Mouse (Mus musculus) induced T-regulatory cell, adult 2 months (primary cell): ENCODE data around the gene Hlcs.
A peak's percentile ranks its signal among the peaks of the same experiment; 100 is the strongest.

Experiments used
- DNase-seq: peaks from one replicate; pipeline ENCODE4 v3.0.0-alpha.2; 2012; ENCODE audit warnings: low read depth

The Hlcs gene

DNA sequence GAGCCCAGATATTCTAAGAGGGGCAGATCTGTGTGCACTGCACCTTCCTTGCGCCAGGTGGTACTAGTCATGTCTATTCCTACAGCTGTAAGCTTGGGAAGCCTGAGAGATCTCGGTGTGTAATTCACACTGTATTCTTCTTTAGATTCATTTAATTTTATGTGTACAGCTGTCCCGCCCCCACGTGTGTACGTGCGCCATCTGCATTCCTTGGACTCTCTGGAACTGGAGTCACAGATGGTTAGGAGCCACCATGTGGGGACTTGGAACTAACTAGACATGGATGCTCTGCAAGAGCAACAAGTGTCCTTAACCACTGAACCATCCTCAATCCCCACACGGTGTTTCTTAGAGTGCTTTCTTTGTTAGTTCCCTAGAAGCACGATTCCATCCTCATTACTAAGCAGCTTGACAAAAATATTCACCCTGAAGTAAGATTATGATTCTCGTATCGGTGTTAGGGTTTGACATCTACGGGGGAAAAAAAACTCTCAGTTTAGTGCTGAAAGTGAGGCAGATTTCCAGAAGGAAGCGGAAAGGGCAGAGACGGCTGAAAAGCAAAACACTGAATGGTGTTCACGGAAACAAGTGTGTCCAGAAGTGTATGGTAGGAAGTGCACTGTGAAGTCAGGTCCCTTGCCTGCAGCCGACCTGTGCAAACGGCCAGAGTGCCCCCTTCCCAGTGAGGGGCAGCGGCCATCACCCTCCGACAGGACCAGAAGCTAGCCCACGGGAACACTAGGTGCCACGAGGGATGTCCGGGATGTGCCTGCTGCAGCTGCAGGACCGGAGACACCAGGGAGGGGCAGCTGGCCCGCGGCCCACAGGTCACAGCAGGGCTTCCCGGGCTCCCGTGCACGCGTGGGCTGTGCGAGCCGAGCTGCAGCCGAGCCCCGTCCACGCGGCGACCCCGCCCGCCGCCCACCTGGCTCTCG is 24.0 kb downstream of the Hlcs start:
- DNase-seq = peak; percentile 50

DNA sequence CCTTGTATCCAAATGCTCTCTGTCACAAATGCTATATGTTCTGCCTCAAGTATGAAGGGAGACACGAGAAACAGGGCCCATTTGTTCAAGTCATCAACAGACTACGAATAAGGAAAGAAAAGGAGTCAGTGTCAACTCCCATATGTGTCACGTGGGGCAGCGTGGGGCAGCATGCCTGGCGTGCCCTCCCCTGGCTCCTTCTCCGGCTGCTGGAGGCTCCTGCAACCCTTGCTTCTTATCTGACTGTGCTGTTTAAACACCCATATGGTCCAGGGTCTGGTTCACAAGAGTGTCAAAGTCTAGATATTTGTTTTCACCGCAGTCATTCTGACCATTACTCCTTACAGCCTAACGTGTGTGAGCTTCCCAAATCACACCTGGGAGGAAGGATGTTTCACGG is 25.5 kb downstream of the Hlcs start:
- no peak for DNase-seq

DNA sequence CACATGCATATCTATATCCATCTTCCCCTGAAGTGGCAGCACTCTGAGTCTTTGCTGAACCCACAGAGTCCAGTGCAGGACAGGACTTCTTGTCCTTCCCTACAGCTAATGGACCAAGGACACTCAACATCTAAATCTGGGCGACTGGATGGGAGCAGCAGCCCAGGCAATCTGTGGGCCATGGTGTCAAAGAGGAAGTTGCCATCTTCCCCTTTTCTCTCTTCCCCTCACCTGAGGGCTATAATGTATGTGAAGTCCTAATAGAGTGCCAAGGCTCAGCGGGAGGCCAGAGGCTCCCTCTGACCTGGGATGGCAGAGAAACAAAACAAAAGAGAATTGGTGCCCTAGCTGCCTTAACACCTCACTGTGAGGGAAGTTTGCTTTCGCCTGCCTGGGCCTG is 29.4 kb downstream of the Hlcs start:
- DNase-seq = no peak

DNA sequence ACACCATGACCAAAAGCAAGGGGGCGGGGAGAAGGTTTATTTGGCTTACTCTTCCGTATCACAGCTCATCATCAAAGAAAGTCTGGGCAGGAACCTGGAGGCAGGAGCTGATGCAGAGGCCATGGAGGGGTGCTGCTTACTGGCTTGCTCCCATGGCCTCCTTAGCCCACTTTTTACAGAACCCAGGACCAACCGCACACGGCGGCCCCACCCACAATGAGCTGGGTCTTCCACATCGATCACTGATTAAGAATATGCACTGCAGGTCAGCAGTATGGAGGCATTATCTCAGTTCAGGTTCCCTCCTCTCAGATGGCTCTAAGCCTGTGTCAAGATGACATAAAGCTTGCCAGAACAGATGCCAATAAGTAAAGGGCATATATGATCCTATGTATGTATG is 42.5 kb downstream of the Hlcs start:
- no peak for DNase-seq

DNA sequence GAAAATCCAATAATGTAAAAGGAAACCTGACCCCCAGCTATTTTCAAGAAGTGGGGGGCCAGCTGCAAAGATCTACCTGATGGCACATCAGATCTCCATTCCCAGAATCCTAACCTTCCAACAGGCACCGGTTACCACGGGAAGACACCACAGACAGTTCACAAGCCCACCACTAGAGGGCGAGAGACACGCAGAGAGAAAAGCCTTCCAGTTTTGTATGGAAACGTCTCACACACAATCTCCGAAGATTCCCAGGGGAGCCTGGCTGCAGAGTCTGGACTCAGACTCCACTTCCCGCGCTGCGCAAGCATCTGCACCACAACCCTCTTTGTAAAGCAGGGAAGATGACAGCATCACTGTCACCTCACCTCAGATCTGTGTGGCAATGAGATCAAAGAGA is 43.7 kb downstream of the Hlcs start:
- peak; percentile 84 for DNase-seq

DNA sequence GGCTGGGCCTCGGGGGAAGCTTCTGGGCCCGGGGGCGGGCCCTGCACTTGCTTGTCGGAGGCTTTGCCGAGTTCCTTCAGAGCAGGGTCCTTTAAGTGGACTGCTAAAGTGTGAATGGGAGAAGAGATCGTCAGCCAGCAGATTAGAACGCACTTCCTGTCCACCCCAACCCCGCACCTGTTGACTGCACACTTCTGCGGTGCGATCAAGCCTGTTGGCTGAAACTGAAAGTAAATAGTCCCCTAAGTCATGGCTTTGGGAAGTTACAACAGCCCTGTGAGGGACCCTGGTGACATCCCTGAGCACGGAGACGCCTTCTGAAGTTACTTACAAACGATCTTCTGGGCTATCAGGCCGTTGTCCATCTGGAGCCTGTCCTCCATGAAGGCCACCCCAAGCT is 45.2 kb downstream of the Hlcs start:
- no peak for DNase-seq

DNA sequence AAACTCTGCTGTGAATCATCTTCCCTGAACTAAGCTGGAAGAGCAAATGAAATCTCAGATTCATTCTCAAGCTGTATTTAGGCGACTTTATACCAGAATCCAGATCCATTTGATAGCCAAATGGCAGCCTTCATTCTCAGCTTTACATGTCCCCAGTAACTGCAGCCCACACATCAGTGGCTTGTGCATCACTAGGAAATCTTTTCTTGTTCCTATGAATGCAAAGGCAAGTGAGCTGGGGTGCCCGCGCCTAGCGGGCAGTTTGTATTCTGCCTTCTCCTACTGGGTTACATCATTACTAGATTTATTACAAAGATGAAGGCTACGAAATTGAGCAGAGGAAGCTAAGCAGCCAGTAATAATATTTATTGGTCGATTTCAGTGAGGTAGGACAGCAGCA is 48.8 kb downstream of the Hlcs start:
- DNase-seq = no peak

DNA sequence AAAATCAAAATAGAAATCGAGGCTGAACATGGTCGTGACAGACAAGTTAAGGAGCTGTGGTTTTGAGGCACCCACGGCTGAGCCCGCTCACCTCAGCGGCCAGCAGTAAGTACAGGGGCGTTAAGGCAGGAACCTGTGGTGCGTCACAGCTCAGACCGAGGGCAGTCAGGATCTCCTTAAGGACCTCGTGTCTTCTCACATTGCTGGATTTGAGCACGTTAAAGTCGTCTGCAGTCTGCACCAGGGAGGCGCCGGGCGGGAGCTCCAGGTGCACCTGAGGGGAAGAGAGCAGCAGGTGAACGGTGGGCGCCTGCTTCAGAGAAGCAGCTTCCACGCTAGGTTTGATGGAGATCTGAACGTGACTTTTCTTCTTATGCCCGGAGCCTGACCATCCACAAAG is 50.9 kb downstream of the Hlcs start:
- no peak for DNase-seq

DNA sequence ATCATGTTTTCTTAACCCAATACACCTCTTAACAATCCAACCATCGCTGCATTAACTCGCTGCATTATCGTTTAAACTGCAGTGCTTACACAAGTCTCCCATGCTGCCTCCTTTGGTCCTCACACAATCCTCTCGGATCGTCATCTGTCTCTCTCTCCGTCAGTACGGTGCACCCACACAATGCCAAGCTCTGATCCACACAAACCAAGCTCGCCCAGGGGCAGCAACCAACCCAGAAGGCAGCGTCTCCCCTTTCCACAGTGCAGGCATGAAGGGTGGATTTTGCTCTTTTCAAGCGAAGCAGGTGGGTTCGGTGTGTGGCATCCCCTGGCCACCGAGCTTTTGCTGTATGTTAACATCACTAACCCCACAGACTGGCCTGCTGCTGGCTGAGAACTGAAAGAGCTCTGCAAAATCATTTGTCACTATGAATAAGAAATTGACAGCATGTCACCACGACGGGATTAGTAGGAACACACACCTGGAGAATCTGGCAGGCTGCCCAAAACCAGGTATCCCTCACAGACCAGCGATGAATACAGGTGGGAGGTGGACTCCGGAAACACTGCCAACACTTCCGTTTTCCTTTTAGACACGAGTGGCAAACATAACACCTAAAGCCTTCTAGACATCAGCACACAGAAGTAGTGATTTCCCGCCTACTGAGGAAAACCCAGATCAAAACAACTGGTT is 52.3 kb downstream of the Hlcs start:
- no peak for DNase-seq

DNA sequence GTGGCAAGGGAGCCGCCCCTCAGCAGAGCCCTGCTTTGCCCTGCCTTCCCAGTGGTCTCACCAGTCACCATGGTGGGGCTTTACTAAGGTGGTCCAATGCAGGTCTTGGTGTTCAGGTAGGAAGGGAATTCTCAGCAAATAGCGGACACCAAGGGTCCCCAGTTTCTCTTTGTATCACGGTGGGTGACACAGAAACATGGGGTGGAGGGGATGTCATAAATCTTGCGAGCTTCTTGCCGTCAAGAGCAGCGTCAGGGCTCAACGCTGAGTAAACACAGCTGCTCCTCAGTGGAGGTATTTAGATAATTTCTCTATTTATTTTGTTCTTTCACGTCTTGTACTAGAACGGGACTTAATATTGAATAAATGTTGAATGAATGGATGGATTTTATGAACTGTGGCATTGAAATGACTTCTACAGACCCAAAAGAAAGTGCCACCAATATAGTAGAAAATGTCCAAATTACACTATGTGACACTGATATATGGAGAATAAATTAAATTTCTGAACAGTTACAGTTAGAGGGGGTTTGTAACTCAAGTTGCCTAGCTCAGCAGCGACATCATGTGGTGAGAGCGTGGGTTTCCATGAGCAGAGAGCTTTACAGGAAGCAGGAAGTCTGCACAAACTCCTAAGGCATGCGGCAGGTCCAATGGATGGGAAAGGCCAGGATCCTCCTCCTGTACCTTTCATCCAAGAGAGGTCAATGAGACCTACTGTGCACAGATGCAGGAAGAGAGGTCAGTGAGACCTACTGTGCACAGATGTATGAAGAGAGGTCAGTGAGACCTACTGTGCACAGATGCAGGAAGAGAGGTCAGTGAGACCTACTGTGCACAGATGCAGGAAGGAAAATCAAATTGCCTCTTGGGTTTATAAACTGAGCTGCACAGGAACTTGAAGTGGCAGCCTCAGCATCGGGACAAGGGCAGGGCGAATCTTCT is 54.7 kb downstream of the Hlcs start:
- DNase-seq = peak; percentile 93

DNA sequence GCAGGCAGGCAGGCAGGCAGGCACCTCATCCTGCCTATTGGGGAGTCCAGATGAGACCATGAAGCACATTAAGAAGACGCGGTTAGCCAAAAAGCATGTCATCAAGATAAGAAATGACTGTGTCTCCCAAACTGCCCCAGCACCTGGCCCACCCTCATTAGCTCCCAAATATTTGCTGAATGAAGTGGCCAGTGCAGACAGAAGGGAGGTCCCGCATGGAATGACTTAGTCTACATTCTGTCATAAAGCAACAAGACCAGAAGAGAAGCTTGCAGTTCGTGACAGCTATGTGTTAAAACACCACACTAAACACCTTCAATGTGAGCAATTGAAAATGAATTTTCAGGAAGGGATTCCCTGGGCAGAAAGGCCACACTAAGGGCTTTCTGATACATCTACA is 57.8 kb downstream of the Hlcs start:
- DNase-seq = no peak

DNA sequence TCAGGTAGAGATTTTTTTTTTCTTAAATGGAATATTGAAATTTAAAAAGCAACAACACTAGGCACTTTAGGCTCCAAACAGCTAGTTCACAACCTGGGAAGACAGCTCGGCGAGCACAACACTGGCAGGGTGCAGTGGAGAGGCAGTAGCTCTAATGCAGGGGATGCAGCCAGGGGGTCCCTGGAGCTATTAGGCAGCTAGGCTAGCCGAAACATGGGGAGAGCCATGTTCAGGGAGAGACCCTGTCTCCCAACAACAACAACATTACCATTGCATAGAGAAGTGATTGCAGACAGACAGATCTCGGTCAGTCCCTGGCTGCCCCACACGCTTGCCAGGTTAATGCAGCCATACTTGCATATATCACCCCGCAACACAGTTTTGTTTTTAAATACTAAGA is 58.3 kb downstream of the Hlcs start:
- DNase-seq = no peak

DNA sequence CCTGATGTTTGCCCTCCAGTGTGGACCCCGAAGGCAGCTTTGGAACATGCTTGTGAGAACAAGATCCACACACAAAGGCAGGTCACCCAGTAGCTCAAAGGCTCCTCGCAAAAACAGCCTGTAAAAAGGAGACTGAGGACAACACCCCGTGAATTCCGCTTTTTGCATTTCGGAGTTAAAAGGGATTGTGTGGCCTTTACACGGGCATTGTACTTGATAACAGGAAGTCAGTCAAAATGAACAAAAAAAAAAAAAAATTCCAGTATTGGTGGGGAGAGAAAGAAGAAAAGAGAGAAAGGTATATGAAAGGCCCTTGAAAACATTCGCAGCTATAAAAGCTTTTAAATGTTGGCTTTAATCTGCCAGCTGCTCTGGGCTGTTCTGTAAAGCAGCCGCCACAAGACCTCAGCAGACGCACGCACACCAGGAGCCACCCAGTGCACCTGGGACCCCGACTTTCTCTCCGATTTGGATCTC is 58.9 kb downstream of the Hlcs start:
- no peak for DNase-seq

DNA sequence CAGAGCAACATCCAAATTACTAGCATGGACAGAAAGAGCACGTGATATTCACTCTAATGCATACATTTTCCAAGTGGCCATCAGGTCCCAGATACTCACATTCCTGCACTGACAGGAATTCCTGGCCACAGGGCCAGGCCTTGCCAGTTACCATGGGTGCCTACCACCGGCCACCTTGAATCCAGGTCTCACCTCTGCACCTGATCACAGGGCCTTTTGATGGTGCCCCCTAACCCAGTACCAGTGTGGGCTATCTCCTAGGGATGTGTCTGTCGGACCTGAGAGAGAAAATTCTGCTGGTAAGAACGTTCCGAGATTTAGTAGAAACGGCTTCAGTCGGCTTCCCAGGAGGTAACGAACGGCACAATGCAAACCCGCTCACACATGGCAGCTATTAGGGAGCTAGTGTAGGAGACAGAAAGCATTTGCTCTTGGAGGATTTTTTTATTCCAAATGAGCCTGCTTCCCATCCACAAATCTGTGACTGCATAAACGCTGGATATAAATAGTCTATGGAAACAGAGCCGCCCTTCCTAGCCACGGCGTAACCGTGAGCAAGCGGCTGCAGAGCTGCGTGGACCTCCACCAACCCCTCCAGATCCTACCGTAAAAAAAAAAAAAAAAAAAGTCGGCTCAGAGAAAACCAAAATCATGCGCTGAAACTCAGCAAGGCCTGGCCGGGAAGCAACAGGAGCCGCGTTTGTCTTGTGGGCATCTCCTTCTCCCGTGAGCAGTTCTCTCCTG is 59.5 kb downstream of the Hlcs start:
- no peak for DNase-seq

DNA sequence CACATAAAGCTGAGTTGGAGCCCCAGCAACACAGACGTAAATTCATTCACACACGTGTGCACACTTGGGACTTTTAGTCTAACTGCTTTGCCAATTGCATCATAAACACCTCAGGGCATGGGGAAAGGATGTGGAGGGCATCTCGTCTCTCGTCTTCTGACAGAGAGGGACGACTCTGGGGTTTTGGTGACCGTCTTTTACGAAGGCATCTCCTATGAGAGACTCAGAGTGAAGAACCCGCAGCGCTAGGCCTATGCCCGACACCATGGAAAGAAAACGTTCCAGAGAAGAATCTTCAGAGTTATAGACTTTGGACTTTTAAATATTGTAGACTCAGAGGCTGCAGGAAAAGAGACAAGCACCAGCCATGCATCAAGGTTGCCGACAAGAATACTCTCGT is 61.6 kb downstream of the Hlcs start:
- no peak for DNase-seq

DNA sequence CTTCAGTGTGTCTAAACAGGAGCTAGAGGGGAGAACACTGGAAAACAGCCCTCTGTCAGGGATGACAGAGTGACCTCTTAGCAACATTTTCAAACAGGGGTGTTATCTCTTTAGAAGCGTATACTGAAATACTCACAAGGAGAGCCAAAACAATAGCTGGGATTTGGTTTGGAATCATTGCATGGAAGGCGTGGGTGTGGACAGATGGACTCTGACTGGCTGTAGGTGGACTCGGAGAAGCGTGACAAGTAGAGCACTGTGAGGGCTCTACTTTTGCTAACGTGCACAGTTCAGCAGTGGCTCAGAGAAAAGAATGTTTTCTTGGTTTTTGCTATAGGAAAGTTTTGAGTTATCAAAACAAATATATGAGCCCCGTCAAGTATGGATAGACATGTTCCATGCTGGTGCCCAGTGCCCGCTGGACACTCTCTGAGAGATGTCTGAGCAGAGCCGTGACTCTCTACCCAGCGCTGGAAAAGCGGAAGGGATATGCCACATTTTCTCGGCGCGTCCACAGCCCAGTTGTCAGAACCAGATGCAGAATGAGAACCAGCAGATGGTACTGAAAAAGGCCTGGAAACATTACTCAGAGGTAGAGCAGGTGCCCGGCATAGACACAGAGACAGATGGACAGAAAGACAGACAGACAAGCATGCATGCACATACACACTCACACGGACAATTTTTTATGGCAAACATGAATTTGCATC is 62.6 kb downstream of the Hlcs start:
- no peak for DNase-seq

DNA sequence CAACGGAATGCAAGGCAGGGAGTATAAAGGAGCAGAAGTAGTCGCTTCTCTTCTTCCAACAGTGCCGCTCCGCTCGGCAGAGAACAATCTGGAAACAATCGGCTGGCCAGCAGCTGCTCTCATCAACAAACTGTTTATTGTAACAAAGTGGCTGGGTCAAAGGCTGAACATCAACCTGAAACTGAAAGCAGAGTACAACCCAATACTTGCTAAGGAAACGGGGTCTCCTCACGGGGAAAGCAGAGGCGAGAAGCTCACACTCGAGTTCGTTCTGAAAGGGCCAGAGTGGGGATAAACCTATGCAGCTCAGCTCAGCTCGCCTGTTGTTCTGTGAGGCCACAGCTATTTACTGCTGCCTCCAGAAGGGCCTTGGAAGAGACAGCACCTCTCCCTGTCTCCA is 63.2 kb downstream of the Hlcs start:
- peak; percentile 53 for DNase-seq

DNA sequence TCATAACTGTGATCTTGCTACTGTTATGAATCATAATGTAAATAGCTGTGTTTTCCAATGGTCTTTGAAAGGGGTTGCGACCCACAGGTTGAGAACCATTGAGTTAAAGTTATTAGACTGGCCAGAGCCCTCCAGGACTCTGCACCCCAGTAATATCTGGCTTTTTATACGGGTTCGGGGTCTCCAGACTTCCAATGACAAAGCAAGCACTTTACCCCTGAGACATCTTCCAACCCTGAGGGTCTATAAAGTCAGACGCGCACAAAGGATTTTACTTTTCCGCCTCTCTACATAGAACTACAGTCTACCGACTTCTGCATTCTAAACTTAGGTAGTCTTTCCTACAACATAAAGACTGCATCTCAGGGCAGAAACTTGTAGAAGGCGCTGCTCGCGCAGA is 63.7 kb downstream of the Hlcs start:
- DNase-seq = no peak

DNA sequence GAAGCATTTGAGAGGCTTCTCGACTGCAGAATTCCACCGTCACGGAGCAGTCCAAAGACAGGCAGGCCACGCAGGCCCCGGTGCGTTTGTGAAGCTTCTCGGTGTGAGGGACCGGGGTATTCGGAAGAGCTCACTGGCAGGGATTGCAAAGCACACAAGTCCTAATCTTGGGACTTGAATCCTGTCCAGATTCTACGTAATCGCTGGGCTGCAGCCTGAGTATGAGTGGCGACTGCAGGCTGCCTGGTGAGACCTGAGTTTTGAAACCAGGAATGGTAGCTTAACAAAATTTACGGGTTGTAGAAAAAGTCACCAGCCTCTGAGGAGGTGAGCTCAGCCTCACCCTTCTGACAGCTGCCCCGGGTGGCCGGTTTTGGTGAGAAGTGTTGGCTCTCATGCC is 64.7 kb downstream of the Hlcs start:
- DNase-seq = no peak

DNA sequence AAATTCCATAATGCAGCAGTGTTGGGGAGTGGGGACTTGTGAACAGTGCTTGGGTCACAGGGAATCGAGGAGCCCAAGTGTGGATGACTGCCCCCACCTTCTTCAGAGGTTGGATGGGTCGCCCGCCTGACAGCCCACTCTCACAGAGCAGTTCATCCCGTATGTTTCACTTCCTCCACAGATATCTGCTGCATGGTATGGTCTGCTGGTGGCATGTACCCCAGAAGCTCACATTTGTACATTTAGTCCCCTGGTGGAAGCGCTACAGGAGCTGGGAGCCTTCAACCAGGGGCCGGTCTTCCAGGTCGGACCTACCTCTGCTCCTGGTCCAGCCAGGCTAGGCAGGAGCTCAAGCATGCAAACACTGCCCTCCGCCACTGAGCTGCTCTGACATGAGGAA is 66.4 kb downstream of the Hlcs start:
- no peak for DNase-seq
